In the genomic region with DNA sequence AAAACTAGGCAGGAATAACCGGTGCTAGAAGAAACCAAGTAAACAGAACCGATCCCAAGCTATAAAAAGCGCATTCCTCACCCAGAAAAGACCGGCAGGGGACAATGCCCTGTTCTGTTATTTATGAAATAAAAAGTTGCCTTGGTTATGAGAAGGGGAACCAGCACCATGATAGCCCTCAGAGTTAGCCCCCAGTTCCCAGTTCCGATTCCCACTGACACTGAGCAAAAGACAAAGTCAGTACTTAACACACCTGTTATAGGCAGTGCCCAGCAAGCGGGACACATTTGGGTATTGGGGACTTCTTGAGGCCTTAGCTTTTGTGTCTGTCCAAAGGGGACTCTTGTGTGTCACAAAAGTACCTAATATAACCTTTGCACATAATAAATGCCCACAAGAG, we compare ENCODE assay signal across 8 mouse cellular contexts. TPM values are rescaled to one million over a fixed set of nuclear protein-coding genes. Genes with fewer than 3 reads are reported as not detected.
DNase-seq lines count a peak whose midpoint lies in the region; ATAC-seq and TF ChIP-seq lines count a peak whose summit lies in the region.

No protein-coding gene starts in this region.

- H3K27ac ChIP-seq in bone marrow, adult 2 months (ENCODE audit: control insufficient read depth, insufficient read depth, low read depth, low read length, poor library complexity) = no peak overlapping the region; the same call in 1 of the 2 replicates
- H3K27ac ChIP-seq in midbrain, embryonic 11.5 days (ENCODE audit: low read depth, low read length) = no peak overlapping the region; the same call in 1 of the 2 replicates

- TF ChIP-seq POLR2A in bone marrow, adult 2 months (IDR thresholded peaks at IDR 0.05; ENCODE audit: borderline replicate concordance, control insufficient read depth, low read depth, low read length) = no peak

- 20% methylated on average over 6 of the region's 6 CpGs for WGBS in bone marrow, adult 2 months
- 26% methylated on average over 6 of the region's 6 CpGs for WGBS in midbrain, embryonic 11.5 days

- no peaks in the 10 kb centered on the region; the same call in none of the 2 replicates for H3K4me1 ChIP-seq in bone marrow, adult 2 months (ENCODE audit: control insufficient read depth, insufficient read depth, low read length)
- H3K4me1 ChIP-seq in midbrain, embryonic 11.5 days (ENCODE audit: control insufficient read depth, insufficient read depth, low read length) = peaks cover 13% of the 10 kb centered on the region

- H3K9ac ChIP-seq in midbrain, embryonic 11.5 days (ENCODE audit: low read length) = peak overlapping the region; percentile 97

- no peak for ATAC-seq in midbrain, embryonic 11.5 days (ENCODE audit: low FRiP score)

- DNase-seq in heart, adult 18-20 months = peak; percentile 9 to 64
- no peak for DNase-seq in heart, postnatal 25 days (ENCODE audit: low spot score)
- peak; percentile 9 for DNase-seq in heart, postnatal 4 days
- peak; percentile 83 for DNase-seq in midbrain, embryonic 11.5 days (ENCODE audit: low spot score, missing footprints)
- DNase-seq in cerebellum, postnatal 14 days = no peak
- DNase-seq in right cerebral cortex, postnatal 10 days (ENCODE audit: low spot score in 2 of 2) = no peak
- DNase-seq in right cerebral cortex, postnatal 14 days = no peak

- no peak for TF ChIP-seq CTCF in bone marrow, adult 2 months (IDR thresholded peaks at IDR 0.05; ENCODE audit: control insufficient read depth, insufficient read depth, low read length)

- no peaks in the 10 kb centered on the region for H3K36me3 ChIP-seq in midbrain, embryonic 11.5 days (ENCODE audit: control insufficient read depth, insufficient read depth, low read length)

- H3K9me3 ChIP-seq in midbrain, embryonic 11.5 days (ENCODE audit: control insufficient read depth, low read length) = no peaks in the 10 kb centered on the region

- peak overlapping the region; percentile 75 for H3K4me2 ChIP-seq in midbrain, embryonic 11.5 days

- intact Hi-C loops in heart, postnatal 25 days (cut with DNase I) = loop anchor here (2.0 to 10.0 kb wide), 3 partner anchors 43 to 355 kb away; a partner anchor contains a TSS

- peak overlapping the region; percentile 83 for H3K4me3 ChIP-seq in bone marrow, adult 2 months (replicated peaks; ENCODE audit: control insufficient read depth, low read depth, low read length)
- H3K4me3 ChIP-seq in midbrain, embryonic 11.5 days (ENCODE audit: low read depth, low read length) = peak overlapping the region; percentile 87

- H3K27me3 ChIP-seq in midbrain, embryonic 11.5 days (ENCODE audit: control insufficient read depth, insufficient read depth, low read length) = no peaks in the 10 kb centered on the region

RNA-seq across cellular contexts. Expression of a gene that starts 0.4 kb away (rescaled TPM):
- total RNA-seq in heart, adult 18-20 months (2021) = 10 to 100 TPM; 41.2 to 47.1 TPM
- 10 to 100 TPM; 40.0 to 47.8 TPM for total RNA-seq in heart, postnatal 25 days (2021)
- 1.8 and 2.1 TPM in 2 replicates for polyA plus RNA-seq in bone marrow, adult 2 months (2011; ENCODE audit: insufficient read depth, insufficient read length, low replicate concordance, missing spikeins)
- total RNA-seq in heart, postnatal 4 days (2021) = 10 to 100 TPM; 27.3 to 29.0 TPM
- polyA plus RNA-seq in midbrain, embryonic 11.5 days (2014; fragmentation: Nextera tagmentation; extraction: Ambion mirVana) = 10.4 and 10.5 TPM in 2 replicates

RNA-seq across cellular contexts. Expression of a gene that starts 42.5 kb away (rescaled TPM):
- 1 to 10 TPM in 1 of 2 experiments, under 1 TPM in 1; 0.82 to 1.5 TPM for total RNA-seq in heart, adult 18-20 months (2021)
- total RNA-seq in heart, postnatal 25 days (2021) = 1 to 10 TPM; 1.1 to 1.3 TPM
- 17.6 and 27.4 TPM in 2 replicates for polyA plus RNA-seq in bone marrow, adult 2 months (2011; ENCODE audit: insufficient read depth, insufficient read length, low replicate concordance, missing spikeins)
- total RNA-seq in heart, postnatal 4 days (2021) = 10 to 100 TPM; 19.7 to 23.2 TPM
- polyA plus RNA-seq in midbrain, embryonic 11.5 days (2014; fragmentation: Nextera tagmentation; extraction: Ambion mirVana) = 66.6 and 67.6 TPM in 2 replicates

Comparison
In these comparisons a context has a peak if more than half of its experiments do, and no peak if none do; other contexts are left out.
1. DNase-seq: peak in heart, adult 18-20 months (2 of 2), heart, postnatal 4 days (single experiment) and midbrain, embryonic 11.5 days (single experiment); none in heart, postnatal 25 days (single experiment), cerebellum, postnatal 14 days (0 of 2), right cerebral cortex, postnatal 10 days (0 of 2) and right cerebral cortex, postnatal 14 days (single experiment).
2. RNA of a gene that starts 42.5 kb away (total RNA-seq): 19.7 to 23.2 TPM in heart, postnatal 4 days; 0.82 to 1.5 TPM in heart, adult 18-20 months and 1.1 to 1.3 TPM in heart, postnatal 25 days; every median in the first group is over 4 times any median in the second.